ENCODE assay signal across 15 mouse cellular contexts in the genomic region with DNA sequence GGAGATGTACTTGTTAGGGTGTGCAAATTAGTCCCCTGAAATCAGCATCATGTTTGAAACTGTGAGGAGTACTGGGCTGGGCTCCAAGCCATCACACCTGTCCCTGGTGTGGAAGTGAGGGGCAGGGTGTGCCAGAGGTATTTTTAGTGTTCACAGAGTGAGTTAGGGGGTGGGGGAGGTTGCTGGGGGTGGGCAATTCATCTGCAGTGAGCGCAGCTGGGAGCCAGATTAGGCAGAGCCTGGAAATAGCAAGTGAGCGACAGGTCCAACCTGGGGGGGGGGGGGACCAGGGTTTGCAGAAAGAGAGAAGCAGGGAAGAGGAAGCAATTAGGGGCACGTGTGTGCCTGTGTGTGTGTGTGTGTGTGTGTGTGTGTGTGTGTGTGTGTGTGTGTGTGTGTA.
DNase-seq lines count a peak whose midpoint lies in the region; ATAC-seq and TF ChIP-seq lines count a peak whose summit lies in the region.
"Had no signal": no experiment of that assay in that cellular context is flagged by ENCODE, and none has a peak within 500 bp of the region (broad histone marks: within the 10 kb centered on the region; RNA-seq: fewer than 3 reads in every experiment).

No protein-coding gene starts in this region.

- H3K27me3 ChIP-seq in forebrain, embryonic 14.5 days (replicated peaks; ENCODE audit: control insufficient read depth, insufficient read depth, low read length): no peaks in the 10 kb centered on the region
- H3K27me3 ChIP-seq in forebrain, embryonic 10.5 days (ENCODE audit: poor library complexity, severe bottlenecking): no peaks in the 10 kb centered on the region
- H3K27me3 ChIP-seq in forebrain, embryonic 16.5 days (replicated peaks; ENCODE audit: control insufficient read depth, insufficient read depth, low read length): no peaks in the 10 kb centered on the region
- H3K27me3 ChIP-seq: midbrain, embryonic 15.5 days; stomach, embryonic 15.5 days had no signal

- H3K27ac ChIP-seq in forebrain, embryonic 14.5 days (ENCODE audit: low read depth, low read length): no peak overlapping the region
- no peak overlapping the region for H3K27ac ChIP-seq in forebrain, embryonic 10.5 days
- H3K27ac ChIP-seq in left cerebral cortex, adult 2 months: no peak overlapping the region
- H3K27ac ChIP-seq in forebrain, embryonic 16.5 days (ENCODE audit: low read length): no peak overlapping the region
- H3K27ac ChIP-seq: limb, embryonic 10.5 days; midbrain, embryonic 15.5 days; stomach, embryonic 15.5 days had no signal

- intact Hi-C loops in left cerebral cortex, postnatal 14 days (cut with DNase I): loop anchor here (2.0 kb wide), 2 partner anchors 49 to 205 kb away; no protein-coding TSS in a partner anchor
- intact Hi-C loops in left cerebral cortex, adult 2 months (cut with DNase I): no loop called here

- no peak for TF ChIP-seq CTCF in left cerebral cortex, adult 2 months (IDR thresholded peaks at IDR 0.05)

- no peak for DNase-seq in forebrain, embryonic 14.5 days (ENCODE audit: low spot score)
- DNase-seq in forebrain, embryonic 10.5 days (ENCODE audit: extremely low spot score, low spot score): no peak
- DNase-seq in left cerebral cortex, postnatal 14 days (ENCODE audit: low spot score in 2 of 2): peak; percentile 34 to 62
- DNase-seq in left cerebral cortex, adult 2 months (ENCODE audit: extremely low spot score in 1 of 2, low spot score in 2 of 2): no peak
- DNase-seq in right cerebral cortex, postnatal 14 days: peak; percentile 34
- no peak for DNase-seq in yolk sac, embryonic 10.5 days (ENCODE audit: low spot score)
- no peak for DNase-seq in embryo, embryonic 10.5 days (ENCODE audit: low spot score)
- DNase-seq: cerebellum, adult 11 months; cerebellum, postnatal 25 days; lung, embryonic 14.5 days; thymus, postnatal 14 days had no signal

- H3K4me2 ChIP-seq in forebrain, embryonic 14.5 days (ENCODE audit: low read length): no peak overlapping the region
- H3K4me2 ChIP-seq in forebrain, embryonic 16.5 days (ENCODE audit: low read length): no peak overlapping the region
- H3K4me2 ChIP-seq: lung, embryonic 14.5 days; midbrain, embryonic 15.5 days; stomach, embryonic 15.5 days had no signal

- H3K4me3 ChIP-seq in forebrain, embryonic 14.5 days (ENCODE audit: low read depth, low read length): no peak overlapping the region
- H3K4me3 ChIP-seq in forebrain, embryonic 10.5 days: no peak overlapping the region
- H3K4me3 ChIP-seq in left cerebral cortex, adult 2 months: no peak overlapping the region
- H3K4me3 ChIP-seq in forebrain, embryonic 16.5 days (replicated peaks; ENCODE audit: low read length): no peak overlapping the region
- H3K4me3 ChIP-seq: limb, embryonic 10.5 days; midbrain, embryonic 15.5 days; stomach, embryonic 15.5 days had no signal

- 0 out of 2 replicates have a peak, but pooled peaks have one; percentile 26 for ATAC-seq in forebrain, embryonic 14.5 days
- ATAC-seq in forebrain, embryonic 16.5 days: 0 out of 2 replicates have a peak, but pooled peaks have one; percentile 20
- ATAC-seq: midbrain, embryonic 15.5 days had no signal

- H3K36me3 ChIP-seq in forebrain, embryonic 14.5 days (ENCODE audit: control insufficient read depth, insufficient read depth, low read length): no peaks in the 10 kb centered on the region
- no peaks in the 10 kb centered on the region; the same call in 1 of the 2 replicates for H3K36me3 ChIP-seq in forebrain, embryonic 10.5 days (replicated peaks)
- H3K36me3 ChIP-seq in forebrain, embryonic 16.5 days (ENCODE audit: control insufficient read depth, insufficient read depth): no peaks in the 10 kb centered on the region
- H3K36me3 ChIP-seq: midbrain, embryonic 15.5 days had no signal

- no peaks in the 10 kb centered on the region for H3K9me3 ChIP-seq in forebrain, embryonic 14.5 days (replicated peaks; ENCODE audit: control insufficient read depth, low read length)
- no peaks in the 10 kb centered on the region for H3K9me3 ChIP-seq in forebrain, embryonic 10.5 days
- no peaks in the 10 kb centered on the region for H3K9me3 ChIP-seq in forebrain, embryonic 16.5 days (ENCODE audit: control insufficient read depth, low read length)
- H3K9me3 ChIP-seq: limb, embryonic 10.5 days; midbrain, embryonic 15.5 days; stomach, embryonic 15.5 days had no signal

- no peaks in the 10 kb centered on the region for H3K4me1 ChIP-seq in forebrain, embryonic 14.5 days (ENCODE audit: control insufficient read depth, insufficient read depth, low read length)
- H3K4me1 ChIP-seq in forebrain, embryonic 10.5 days: peaks cover 9% of the 10 kb centered on the region
- peaks cover 9% of the 10 kb centered on the region; the same call in 1 of the 2 replicates for H3K4me1 ChIP-seq in forebrain, embryonic 16.5 days (replicated peaks; ENCODE audit: control insufficient read depth, insufficient read depth, low read length)
- H3K4me1 ChIP-seq: limb, embryonic 10.5 days had no signal

- WGBS in forebrain, embryonic 14.5 days: 31% methylated on average over 3 of the region's 3 CpGs
- 48% methylated on average over 2 of the region's 3 CpGs for WGBS in forebrain, embryonic 10.5 days
- WGBS in forebrain, embryonic 16.5 days: 33% methylated on average over 2 of the region's 3 CpGs

- no peak overlapping the region for H3K9ac ChIP-seq in forebrain, embryonic 14.5 days (ENCODE audit: low read length)
- no peak overlapping the region for H3K9ac ChIP-seq in forebrain, embryonic 16.5 days (replicated peaks; ENCODE audit: low read depth, low read length)
- H3K9ac ChIP-seq: lung, embryonic 14.5 days; midbrain, embryonic 15.5 days; stomach, embryonic 15.5 days had no signal

Comparison
In these comparisons a context has a peak if more than half of its experiments do, and no peak if none do; other contexts are left out.
1. DNase-seq: peak in left cerebral cortex, postnatal 14 days (2 of 2) and right cerebral cortex, postnatal 14 days (single experiment); none in forebrain, embryonic 14.5 days (single experiment), forebrain, embryonic 10.5 days (single experiment), left cerebral cortex, adult 2 months (0 of 2), yolk sac, embryonic 10.5 days (single experiment) and embryo, embryonic 10.5 days (single experiment).